Mouse (Mus musculus): ENCODE measurements around the gene Hsfy2. TPM values are rescaled to one million over a fixed set of nuclear protein-coding genes. Genes with fewer than 3 reads are reported as not detected.
A peak's percentile ranks its signal among the peaks of the same experiment; 100 is the strongest.

Hsfy2 gene
- polyA plus RNA-seq (2014; fragmentation: Nextera tagmentation; extraction: Ambion mirVana): not detected in 2 replicates

- no peak within 1 kb of the TSS for H3K9ac ChIP-seq (ENCODE audit: low read depth, low read length)
- DNase-seq (ENCODE audit: low spot score) (no peak), ATAC-seq (ENCODE audit: low read depth) (no peak)
- no peaks in the 10 kb centered on the region for H3K36me3 ChIP-seq (ENCODE audit: control insufficient read depth, insufficient read depth, low read length)
- H3K4me1 ChIP-seq (ENCODE audit: control insufficient read depth, insufficient read depth, low read length): no peaks in the 10 kb centered on the region
- no peaks in the 10 kb centered on the region for H3K27me3 ChIP-seq (replicated peaks; ENCODE audit: control insufficient read depth, insufficient read depth, low read length)
- no peak within 1 kb of the TSS for H3K4me3 ChIP-seq (ENCODE audit: low read depth, low read length)
- H3K9me3 ChIP-seq (ENCODE audit: control insufficient read depth, low read length): no peaks in the 10 kb centered on the region
- H3K4me2 ChIP-seq (ENCODE audit: low read depth, low read length): no peak within 1 kb of the TSS
- 82% methylated on average over 2 of the region's 2 CpGs for WGBS
- no peak within 1 kb of the TSS for H3K27ac ChIP-seq (replicated peaks; ENCODE audit: low read depth, low read length)
Observed at GRCm38 (mm10) chr1:56637335-56637734, at the start of gene Hsfy2. Gene Hsfy2, minus strand, starts transcription at chr1:56637435.

- WGBS: 82% methylated on average over 1 of the region's 1 CpGs
- no peaks in the 10 kb centered on the region for H3K27me3 ChIP-seq (replicated peaks; ENCODE audit: control insufficient read depth, insufficient read depth, low read length)
- no peak overlapping the region for H3K9ac ChIP-seq (ENCODE audit: low read depth, low read length)
- no peaks in the 10 kb centered on the region for H3K36me3 ChIP-seq (ENCODE audit: control insufficient read depth, insufficient read depth, low read length)
- DNase-seq (ENCODE audit: low spot score) (no peak), ATAC-seq (ENCODE audit: low read depth) (no peak)
- H3K27ac ChIP-seq (replicated peaks; ENCODE audit: low read depth, low read length): no peak overlapping the region
- H3K9me3 ChIP-seq (ENCODE audit: control insufficient read depth, low read length): no peaks in the 10 kb centered on the region
- H3K4me3 ChIP-seq (ENCODE audit: low read depth, low read length): no peak overlapping the region
- H3K4me1 ChIP-seq (ENCODE audit: control insufficient read depth, insufficient read depth, low read length): no peaks in the 10 kb centered on the region
- no peak overlapping the region for H3K4me2 ChIP-seq (ENCODE audit: low read depth, low read length)
Observed at GRCm38 (mm10) chr1:56685053-56685557, 47.9 kb upstream of the Hsfy2 start.

DNA sequence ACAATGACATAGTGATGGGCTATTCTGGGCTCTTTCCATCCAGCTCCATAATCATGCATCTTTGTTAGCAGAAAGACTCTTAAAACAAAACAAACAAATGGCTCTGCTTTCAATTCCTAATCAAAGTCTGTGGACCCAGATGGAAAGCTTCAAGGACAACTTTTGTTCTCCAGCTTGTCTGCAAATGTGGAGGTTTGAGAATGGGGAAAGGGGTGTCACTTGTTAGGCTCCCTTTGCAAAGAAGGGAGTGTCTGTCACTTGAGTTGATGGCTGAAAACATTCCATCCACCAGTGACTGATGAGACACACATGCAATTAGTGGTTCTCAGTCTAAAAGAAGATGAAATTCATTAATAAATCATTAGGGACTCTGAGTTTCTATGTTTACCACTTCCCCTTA lies 47.3 kb upstream of the Hsfy2 start:
- DNase-seq (ENCODE audit: low spot score): no peak
- H3K9me3 ChIP-seq (ENCODE audit: control insufficient read depth, low read length): no peaks in the 10 kb centered on the region
- H3K4me3 ChIP-seq (ENCODE audit: low read depth, low read length): no peak overlapping the region
- H3K4me2 ChIP-seq (ENCODE audit: low read depth, low read length): no peak overlapping the region
- no peaks in the 10 kb centered on the region for H3K36me3 ChIP-seq (ENCODE audit: control insufficient read depth, insufficient read depth, low read length)
- H3K4me1 ChIP-seq (ENCODE audit: control insufficient read depth, insufficient read depth, low read length): no peaks in the 10 kb centered on the region
- H3K9ac ChIP-seq (ENCODE audit: low read depth, low read length): no peak overlapping the region
- no peak for ATAC-seq (ENCODE audit: low read depth)
- H3K27ac ChIP-seq (replicated peaks; ENCODE audit: low read depth, low read length): no peak overlapping the region
- no peaks in the 10 kb centered on the region for H3K27me3 ChIP-seq (replicated peaks; ENCODE audit: control insufficient read depth, insufficient read depth, low read length)

DNA sequence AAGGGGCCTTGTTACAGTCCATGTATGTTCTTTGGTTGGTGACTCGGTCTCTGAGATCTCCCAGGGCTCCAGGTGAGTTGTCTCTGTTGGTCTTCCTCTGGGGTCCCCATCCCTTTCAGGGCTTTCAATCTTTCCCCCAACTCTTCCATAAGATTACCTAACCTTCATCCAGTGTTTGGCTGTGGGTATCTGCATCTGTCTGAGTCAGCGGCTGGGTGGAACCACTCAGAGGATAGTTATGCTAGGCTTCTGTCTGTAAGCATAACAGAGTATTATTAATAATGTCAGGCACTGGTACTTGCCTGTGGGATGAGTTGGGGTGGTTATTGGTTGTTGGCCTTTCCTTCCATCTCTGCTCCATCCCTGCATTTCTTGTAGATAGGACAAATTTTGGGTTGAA lies 44.0 kb upstream of the Hsfy2 start:
- Histone ChIP-seq H3K27me3 (replicated peaks; ENCODE audit: control insufficient read depth, insufficient read depth, low read length) (no peaks in the 10 kb centered on the region), H3K4me2 (ENCODE audit: low read depth, low read length) (no peak overlapping the region), H3K36me3 (ENCODE audit: control insufficient read depth, insufficient read depth, low read length) (no peaks in the 10 kb centered on the region), H3K9ac (ENCODE audit: low read depth, low read length) (no peak overlapping the region), H3K9me3 (ENCODE audit: control insufficient read depth, low read length) (no peaks in the 10 kb centered on the region), H3K27ac (replicated peaks; ENCODE audit: low read depth, low read length) (no peak overlapping the region), H3K4me3 (ENCODE audit: low read depth, low read length) (no peak overlapping the region), H3K4me1 (ENCODE audit: control insufficient read depth, insufficient read depth, low read length) (no peaks in the 10 kb centered on the region)
- 87% methylated on average over 2 of the region's 2 CpGs for WGBS
- no peak for ATAC-seq (ENCODE audit: low read depth)
- no peak for DNase-seq (ENCODE audit: low spot score)

GRCm38 (mm10) chr1:56675253-56675652 lies 38.0 kb upstream of the Hsfy2 start:
- H3K9ac ChIP-seq (ENCODE audit: low read depth, low read length): no peak overlapping the region
- WGBS: 29% methylated on average over 2 of the region's 2 CpGs
- H3K36me3 ChIP-seq (ENCODE audit: control insufficient read depth, insufficient read depth, low read length): no peaks in the 10 kb centered on the region
- no peak overlapping the region for H3K4me3 ChIP-seq (ENCODE audit: low read depth, low read length)
- H3K9me3 ChIP-seq (ENCODE audit: control insufficient read depth, low read length): no peaks in the 10 kb centered on the region
- H3K27me3 ChIP-seq (replicated peaks; ENCODE audit: control insufficient read depth, insufficient read depth, low read length): no peaks in the 10 kb centered on the region
- H3K27ac ChIP-seq (replicated peaks; ENCODE audit: low read depth, low read length): no peak overlapping the region
- no peaks in the 10 kb centered on the region for H3K4me1 ChIP-seq (ENCODE audit: control insufficient read depth, insufficient read depth, low read length)
- DNase-seq (ENCODE audit: low spot score) (no peak), ATAC-seq (ENCODE audit: low read depth) (no peak)
- no peak overlapping the region for H3K4me2 ChIP-seq (ENCODE audit: low read depth, low read length)

- WGBS: 88% methylated on average over 3 of the region's 3 CpGs
- Histone ChIP-seq H3K4me1 (ENCODE audit: control insufficient read depth, insufficient read depth, low read length) (no peaks in the 10 kb centered on the region), H3K4me2 (ENCODE audit: low read depth, low read length) (no peak overlapping the region), H3K9ac (ENCODE audit: low read depth, low read length) (no peak overlapping the region), H3K27me3 (replicated peaks; ENCODE audit: control insufficient read depth, insufficient read depth, low read length) (no peaks in the 10 kb centered on the region), H3K9me3 (ENCODE audit: control insufficient read depth, low read length) (no peaks in the 10 kb centered on the region), H3K36me3 (ENCODE audit: control insufficient read depth, insufficient read depth, low read length) (no peaks in the 10 kb centered on the region), H3K4me3 (ENCODE audit: low read depth, low read length) (no peak overlapping the region), H3K27ac (replicated peaks; ENCODE audit: low read depth, low read length) (no peak overlapping the region)
- no peak for DNase-seq (ENCODE audit: low spot score)
- no peak for ATAC-seq (ENCODE audit: low read depth)
Observed at GRCm38 (mm10) chr1:56674601-56675000, 37.4 kb upstream of the Hsfy2 start.

DNA sequence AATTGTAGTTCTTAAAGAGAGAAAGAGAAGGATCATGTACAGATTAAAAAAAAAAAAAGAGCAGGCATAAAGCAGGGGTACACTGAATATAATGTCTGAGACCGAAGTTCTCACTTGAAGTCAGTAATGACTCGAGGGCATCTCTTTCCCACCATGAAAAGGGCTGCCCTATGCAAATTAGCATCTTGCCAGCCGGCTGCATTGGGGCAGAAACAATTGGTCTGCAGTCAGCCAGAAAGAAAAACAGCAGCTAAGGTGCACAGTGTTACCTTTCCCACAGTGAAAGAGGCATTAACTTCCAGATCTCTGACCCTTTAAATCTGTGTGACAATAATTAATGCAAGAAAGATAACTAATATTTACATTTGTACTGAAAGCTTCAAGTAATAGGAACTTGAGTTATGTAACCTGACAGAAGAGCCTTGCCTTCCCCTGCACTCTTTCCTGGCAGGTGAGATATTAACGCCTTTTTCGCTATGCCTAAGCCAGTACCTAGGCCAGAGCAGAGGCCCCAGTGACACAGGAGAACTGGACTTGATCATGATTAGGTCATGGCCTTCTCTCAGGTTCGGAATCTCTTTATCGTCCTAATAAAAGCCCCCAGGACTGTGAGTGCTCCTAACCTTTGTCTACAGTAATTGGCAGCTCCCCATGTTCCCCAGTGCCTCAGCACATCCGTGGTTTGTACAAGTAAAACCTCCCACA lies 34.2 kb upstream of the Hsfy2 start:
- Histone ChIP-seq H3K27ac (replicated peaks; ENCODE audit: low read depth, low read length) (no peak overlapping the region), H3K4me2 (ENCODE audit: low read depth, low read length) (no peak overlapping the region), H3K27me3 (replicated peaks; ENCODE audit: control insufficient read depth, insufficient read depth, low read length) (no peaks in the 10 kb centered on the region), H3K36me3 (ENCODE audit: control insufficient read depth, insufficient read depth, low read length) (no peaks in the 10 kb centered on the region), H3K9ac (ENCODE audit: low read depth, low read length) (no peak overlapping the region), H3K4me3 (ENCODE audit: low read depth, low read length) (no peak overlapping the region), H3K4me1 (ENCODE audit: control insufficient read depth, insufficient read depth, low read length) (no peaks in the 10 kb centered on the region), H3K9me3 (ENCODE audit: control insufficient read depth, low read length) (no peaks in the 10 kb centered on the region)
- ATAC-seq (ENCODE audit: low read depth) (no peak), DNase-seq (ENCODE audit: low spot score) (no peak)
- WGBS: 37% methylated on average over 8 of the region's 8 CpGs

- no peak for DNase-seq (ENCODE audit: low spot score)
- 70% methylated on average over 5 of the region's 5 CpGs for WGBS
- Histone ChIP-seq H3K9ac (ENCODE audit: low read depth, low read length) (no peak overlapping the region), H3K27me3 (replicated peaks; ENCODE audit: control insufficient read depth, insufficient read depth, low read length) (no peaks in the 10 kb centered on the region), H3K9me3 (ENCODE audit: control insufficient read depth, low read length) (no peaks in the 10 kb centered on the region), H3K36me3 (ENCODE audit: control insufficient read depth, insufficient read depth, low read length) (no peaks in the 10 kb centered on the region), H3K4me3 (ENCODE audit: low read depth, low read length) (no peak overlapping the region), H3K4me2 (ENCODE audit: low read depth, low read length) (no peak overlapping the region), H3K27ac (replicated peaks; ENCODE audit: low read depth, low read length) (no peak overlapping the region), H3K4me1 (ENCODE audit: control insufficient read depth, insufficient read depth, low read length) (no peaks in the 10 kb centered on the region)
- no peak for ATAC-seq (ENCODE audit: low read depth)
Observed at GRCm38 (mm10) chr1:56670509-56670908, 33.3 kb upstream of the Hsfy2 start.

DNA sequence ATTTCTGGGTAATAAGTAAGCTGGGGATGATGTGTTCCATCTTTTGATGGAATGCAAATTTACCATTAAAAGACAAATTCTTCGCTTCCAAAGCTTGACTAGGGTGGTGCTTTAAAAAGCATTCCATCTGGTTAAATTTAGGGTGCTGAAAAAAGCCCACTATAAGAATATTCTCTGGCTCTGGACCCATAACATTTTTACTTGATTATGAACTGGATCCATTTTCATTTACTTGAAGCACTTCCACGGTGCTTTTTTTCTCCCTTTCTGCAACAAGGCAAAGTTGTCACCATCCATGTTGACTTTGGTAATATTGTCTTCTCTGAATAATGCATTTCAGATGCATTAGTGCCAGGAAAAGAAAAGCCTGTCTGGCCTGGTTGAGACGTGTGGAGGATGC lies 27.4 kb upstream of the Hsfy2 start:
- 53% methylated on average over 3 of the region's 3 CpGs for WGBS
- Histone ChIP-seq H3K27ac (replicated peaks; ENCODE audit: low read depth, low read length) (no peak overlapping the region), H3K4me2 (ENCODE audit: low read depth, low read length) (no peak overlapping the region), H3K4me3 (ENCODE audit: low read depth, low read length) (no peak overlapping the region), H3K36me3 (ENCODE audit: control insufficient read depth, insufficient read depth, low read length) (no peaks in the 10 kb centered on the region), H3K27me3 (replicated peaks; ENCODE audit: control insufficient read depth, insufficient read depth, low read length) (no peaks in the 10 kb centered on the region), H3K9ac (ENCODE audit: low read depth, low read length) (no peak overlapping the region), H3K4me1 (ENCODE audit: control insufficient read depth, insufficient read depth, low read length) (0 out of 2 replicates have a peak, but pooled peaks cover 3% of the 10 kb centered on the region), H3K9me3 (ENCODE audit: control insufficient read depth, low read length) (no peaks in the 10 kb centered on the region)
- ATAC-seq (ENCODE audit: low read depth) (no peak), DNase-seq (ENCODE audit: low spot score) (peak; percentile 41)
